Mouse (Mus musculus) cerebellum, adult 9-10 months (tissue): ENCODE measurements around the gene Fbxw4.
A peak's percentile ranks its signal among the peaks of the same experiment; 100 is the strongest.

Source experiments
- DNase-seq: peaks from one replicate; pipeline ENCODE4 v3.0.0; 2022

Fbxw4 gene

GRCm38 (mm10) chr19:45610823-45611222, 49.3 kb downstream of the Fbxw4 start:
- DNase-seq, result peak; percentile 56

DNA sequence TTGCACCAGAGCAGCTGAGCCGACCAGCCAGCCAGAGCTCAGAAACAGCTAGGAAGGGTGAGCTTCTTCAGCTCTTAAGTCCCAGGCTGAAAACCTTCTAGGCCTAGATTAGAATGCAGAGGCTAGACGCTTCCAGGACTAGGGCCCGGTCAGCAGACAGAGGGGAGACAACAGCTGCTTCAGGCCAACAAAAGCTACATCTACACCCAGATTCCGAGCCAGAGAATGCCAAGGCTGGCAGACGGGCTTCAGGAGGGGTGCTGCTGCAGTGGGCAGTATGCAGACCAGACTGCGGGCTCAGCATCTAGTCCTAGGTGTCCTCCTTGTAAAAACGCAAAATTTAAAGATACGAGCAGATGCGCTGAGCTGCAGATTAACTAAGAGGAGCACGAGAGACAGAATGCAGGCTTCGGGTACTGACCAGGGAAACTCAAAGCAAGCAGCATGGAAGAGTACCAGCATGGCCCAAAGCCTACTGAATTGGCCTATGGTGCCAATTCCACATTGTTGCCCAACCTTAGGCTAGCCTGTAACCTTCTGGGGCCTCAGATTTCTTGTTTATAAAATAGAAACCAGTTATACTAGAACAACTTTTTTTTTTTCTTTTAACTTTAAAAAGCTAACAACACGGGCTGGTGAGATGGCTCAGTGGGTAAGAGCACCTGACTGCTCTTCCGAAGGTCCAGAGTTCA, 51.3 kb downstream of the Fbxw4 start:
- DNase-seq, result no peak

- no peak for DNase-seq
These were observed 52.6 kb downstream of the Fbxw4 start for GRCm38 (mm10) chr19:45607479-45607878.

DNA sequence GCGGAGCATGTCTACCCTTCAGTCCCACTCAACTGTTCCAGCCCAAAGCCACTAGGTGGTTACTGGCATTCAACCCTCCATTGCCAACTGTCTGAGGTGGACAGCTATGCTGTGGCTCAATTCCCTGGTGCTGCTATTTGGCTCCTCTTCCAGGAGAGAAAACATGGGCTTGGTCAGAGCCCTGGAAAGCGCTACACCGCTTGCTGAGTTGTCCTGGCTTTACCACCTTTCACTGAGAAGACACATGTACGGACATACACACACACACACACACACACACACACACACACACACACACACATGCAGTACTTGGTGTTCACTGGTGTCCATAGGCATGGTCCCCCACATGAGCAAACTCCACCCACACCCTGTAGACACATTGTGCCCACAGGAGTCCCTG, 53.4 kb downstream of the Fbxw4 start:
- peak; percentile 67 for DNase-seq

- no peak for DNase-seq
These were observed 57.5 kb downstream of the Fbxw4 start for GRCm38 (mm10) chr19:45602606-45603005.

DNA sequence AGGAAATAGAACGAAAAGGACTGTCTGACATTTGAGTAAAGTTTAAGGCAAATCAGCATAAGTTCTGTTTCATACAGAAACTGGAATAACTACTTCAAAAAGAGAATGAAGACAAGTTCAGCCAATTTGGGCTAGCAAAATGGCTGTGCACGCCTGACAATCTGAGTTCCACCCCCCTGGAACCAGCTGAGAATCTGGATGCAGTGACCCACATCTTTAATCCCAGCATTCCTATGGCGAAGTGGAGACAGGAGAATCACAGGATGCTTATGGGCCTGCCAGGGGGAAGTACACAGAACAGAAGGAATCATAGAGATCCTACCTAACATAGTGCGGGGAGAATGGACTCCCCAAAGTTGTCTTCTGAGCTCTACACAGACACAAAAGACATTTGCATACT, 63.0 kb downstream of the Fbxw4 start:
- no peak for DNase-seq

- no peak for DNase-seq
These were observed 63.7 kb downstream of the Fbxw4 start for GRCm38 (mm10) chr19:45596434-45596833.

DNA sequence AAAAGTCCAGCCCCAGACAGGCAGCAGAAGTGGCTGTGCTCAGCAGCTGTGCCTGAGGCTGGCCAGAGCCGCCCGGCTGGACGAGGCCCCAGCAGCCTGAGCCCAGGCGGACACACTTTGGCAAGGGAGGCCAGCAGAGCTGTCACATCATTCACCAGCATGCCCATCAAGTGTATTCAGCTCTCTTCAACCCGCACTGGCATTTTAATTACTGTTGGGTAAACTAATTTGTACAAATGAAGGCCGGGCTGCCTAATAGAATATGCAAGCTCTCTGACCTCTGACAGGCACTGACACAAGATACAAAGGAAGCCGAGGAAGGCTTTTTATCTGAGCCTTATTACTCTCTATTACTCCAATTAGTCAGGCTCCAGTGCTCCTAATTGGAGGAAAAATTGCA, 64.1 kb downstream of the Fbxw4 start:
- DNase-seq, result no peak

GRCm38 (mm10) chr19:45595481-45595880, 64.6 kb downstream of the Fbxw4 start:
- no peak for DNase-seq

DNA sequence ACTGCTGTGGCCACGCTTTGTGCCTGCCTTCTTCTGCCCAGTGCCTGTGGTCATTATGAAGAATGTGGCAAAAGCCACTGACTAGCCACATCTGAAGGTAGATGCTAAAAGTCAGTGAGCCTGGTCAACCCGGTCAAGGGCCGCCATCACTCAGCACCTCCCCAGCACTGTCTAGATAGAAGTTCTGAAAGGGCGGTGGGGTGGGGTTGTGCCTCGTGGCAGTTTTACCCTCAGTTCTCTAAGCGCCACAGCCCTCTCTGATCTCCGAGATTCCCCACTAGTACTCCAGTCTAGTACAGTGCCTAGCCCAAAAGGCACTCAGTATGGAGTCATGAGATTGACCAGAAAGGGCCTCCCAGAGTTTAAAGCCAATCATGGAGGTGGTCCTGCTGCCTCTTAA, 66.0 kb downstream of the Fbxw4 start:
- DNase-seq, result no peak

DNA sequence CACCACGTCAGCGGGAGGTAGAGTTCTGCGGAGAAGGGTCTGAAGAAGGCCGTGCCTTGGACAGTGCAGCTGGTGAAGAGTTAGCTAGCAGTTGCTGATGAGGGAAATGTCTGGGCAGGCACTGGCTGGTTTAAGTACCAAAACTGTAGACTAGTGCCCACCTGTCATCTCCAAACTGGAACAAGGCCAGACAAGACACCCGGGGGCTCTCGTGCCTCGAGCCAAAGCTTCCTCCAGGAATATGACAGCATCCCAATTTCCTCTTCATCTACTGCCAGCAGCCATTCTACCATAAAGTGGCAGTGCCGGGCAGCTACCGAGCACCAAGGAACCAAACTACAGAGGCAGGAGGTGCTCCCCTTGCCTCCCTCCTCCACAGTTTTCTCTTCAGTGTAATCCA, 67.2 kb downstream of the Fbxw4 start:
- peak; percentile 67 for DNase-seq

DNA sequence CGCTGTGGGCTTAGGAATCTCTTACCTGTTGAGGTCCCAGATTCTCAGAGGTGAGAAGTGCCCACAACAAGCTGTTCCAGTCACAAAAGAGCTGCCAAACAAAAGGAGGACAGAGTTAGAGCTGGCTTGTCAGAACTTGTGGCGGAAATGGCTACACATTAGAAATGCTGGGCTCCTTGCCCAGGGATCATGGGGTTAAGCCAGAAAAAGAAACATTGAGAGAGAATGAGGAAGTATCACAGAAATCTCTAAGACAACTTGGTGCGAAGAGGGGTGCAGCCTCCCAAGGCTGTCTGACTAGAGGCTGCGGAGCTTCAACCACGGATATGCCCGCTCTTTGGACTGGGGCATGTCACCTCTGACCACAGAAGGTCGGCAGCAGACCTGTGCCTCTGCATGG, 68.4 kb downstream of the Fbxw4 start:
- peak; percentile 64 for DNase-seq

DNA sequence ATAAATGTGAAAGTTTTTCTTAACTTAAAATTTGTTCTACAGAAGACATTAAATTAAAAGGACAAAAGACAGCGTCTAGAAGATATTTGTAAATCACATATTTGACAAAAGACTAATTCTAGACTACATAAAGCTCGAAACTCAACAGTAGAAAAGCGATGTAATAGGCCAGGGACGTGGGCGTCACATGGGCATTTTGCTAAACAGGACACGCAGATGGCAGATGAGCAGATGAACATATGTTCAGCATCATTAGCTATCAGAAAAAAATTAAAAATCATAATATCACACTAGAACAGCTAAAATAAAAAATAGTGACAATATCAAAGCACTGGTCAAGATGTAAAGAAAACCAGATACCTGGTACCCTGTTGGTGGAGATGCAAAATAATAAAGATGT, 70.4 kb downstream of the Fbxw4 start:
- peak; percentile 46 for DNase-seq

- DNase-seq, result no peak
These were observed 72.4 kb downstream of the Fbxw4 start for GRCm38 (mm10) chr19:45587509-45588292.

DNA sequence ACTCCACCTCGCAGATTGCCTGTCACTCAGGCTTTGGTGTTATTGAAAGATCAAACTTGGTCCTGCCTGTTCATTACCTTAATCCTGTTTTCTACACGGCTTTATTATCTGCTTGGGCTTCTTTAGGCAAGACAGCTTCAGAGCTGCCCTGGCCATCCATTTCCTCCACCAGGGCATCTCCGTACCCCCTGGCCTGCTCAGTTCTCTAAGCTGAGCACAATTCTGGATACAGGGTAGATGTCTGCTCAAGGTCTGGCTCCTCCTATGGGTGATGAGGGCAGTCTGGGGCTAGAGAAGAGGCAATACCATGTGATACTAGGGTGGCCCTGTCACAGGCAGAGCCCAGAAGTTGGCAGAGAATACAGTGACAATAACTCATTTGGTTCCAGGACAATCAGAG, 73.3 kb downstream of the Fbxw4 start:
- DNase-seq, result no peak

GRCm38 (mm10) chr19:45584856-45585620, 75.1 kb downstream of the Fbxw4 start:
- no peak for DNase-seq

GRCm38 (mm10) chr19:45583136-45583535, 77.0 kb downstream of the Fbxw4 start:
- DNase-seq, result no peak

GRCm38 (mm10) chr19:45582161-45582560, 78.0 kb downstream of the Fbxw4 start:
- no peak for DNase-seq

DNA sequence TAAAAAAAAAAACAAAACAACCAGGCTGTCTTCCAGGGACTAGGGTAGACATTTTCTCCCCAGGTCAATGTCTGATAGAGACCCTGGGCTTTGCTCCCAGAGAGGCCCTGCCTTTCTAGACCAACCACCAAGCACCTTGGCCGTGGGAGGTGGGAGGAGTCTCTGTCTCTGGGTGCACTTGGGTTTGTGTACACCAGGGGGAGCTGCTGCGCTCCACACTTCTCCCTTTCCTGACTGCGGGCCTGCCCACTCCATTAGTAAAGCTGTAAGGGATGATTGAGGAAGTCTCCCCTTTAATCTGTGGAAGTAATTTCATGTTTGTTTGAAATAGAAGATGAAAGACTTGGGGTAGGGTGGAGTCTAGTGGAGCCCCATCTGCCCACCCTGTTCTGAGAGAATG, 78.9 kb downstream of the Fbxw4 start:
- DNase-seq, result no peak

DNA sequence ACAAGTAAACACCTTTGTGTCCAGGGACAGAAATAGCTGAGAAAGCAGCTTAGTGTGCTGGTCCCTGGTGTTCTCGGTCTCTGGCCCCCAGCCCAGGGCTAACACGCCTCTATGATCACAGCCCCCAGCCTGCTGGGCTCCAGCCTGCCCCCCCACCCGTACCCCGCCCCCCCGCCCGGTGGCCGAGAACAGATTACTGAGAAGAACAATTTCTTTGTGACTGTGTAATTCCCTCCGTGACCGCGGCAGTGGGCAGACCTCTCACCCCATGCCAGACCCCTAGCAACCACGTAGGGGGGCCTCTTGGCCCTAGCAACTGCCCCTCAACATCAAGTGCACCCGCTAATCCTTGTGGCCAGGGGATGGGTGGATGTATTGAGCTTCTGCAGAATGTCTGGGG, 79.9 kb downstream of the Fbxw4 start:
- no peak for DNase-seq

GRCm38 (mm10) chr19:45579416-45579815, 80.7 kb downstream of the Fbxw4 start:
- DNase-seq, result no peak

- no peak for DNase-seq
These were observed 81.1 kb downstream of the Fbxw4 start for GRCm38 (mm10) chr19:45578976-45579375.

DNA sequence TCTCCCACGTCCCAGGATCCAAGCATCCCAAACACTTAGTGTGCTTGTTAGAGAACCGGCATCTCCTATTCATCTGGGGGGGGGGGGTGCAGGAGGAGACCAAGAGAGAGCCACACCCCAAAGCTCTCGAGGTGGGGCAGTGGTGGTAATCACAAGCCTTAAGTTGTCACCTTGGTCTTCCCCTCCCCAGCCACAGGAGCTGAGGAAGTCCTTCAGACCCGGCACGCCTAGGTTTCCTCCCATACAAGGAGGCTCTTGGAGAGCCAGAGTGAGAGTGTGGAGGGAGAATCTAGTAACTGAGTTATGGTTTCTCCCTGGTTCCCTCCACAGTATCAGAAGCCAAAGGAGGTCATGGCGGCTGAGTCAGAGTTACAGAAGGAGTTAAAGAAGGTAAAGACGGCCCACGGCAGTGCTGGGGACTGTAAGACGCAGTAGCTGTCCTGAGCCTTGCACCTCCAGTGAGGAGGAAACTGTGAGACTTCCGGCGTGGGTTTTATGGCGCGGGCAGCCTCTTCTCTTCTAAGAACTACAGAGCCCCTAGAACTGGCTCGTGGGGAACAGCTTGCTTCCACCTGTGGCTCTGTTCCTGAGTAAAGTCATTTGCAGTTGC, 82.9 kb downstream of the Fbxw4 start:
- DNase-seq, result no peak
